Mouse (Mus musculus) cerebellum, adult 2 months (tissue): ENCODE results near the gene Ralgapb.

Experiments
- CTCF ChIP-seq: fragments of 200-500 bp; IDR thresholded peaks from 2 replicates; pipeline ENCODE4 v1.5.1; 2011; ENCODE audit warnings: low read depth, mild to moderate bottlenecking, control low read depth, low read length, moderate library complexity, borderline replicate concordance; ENCODE audit not compliant: insufficient read depth
- POLR2A ChIP-seq: fragments of 200-500 bp; IDR thresholded peaks from 2 replicates; pipeline ENCODE4 v1.6.1; 2011; ENCODE audit warnings: low read length, control low read depth, borderline replicate concordance; ENCODE audit not compliant: insufficient read depth

- TF ChIP-seq POLR2A (no peak), CTCF (no peak)
Measured at GRCm38 (mm10) chr2:158457610-158458009, 48.0 kb downstream of the Ralgapb start.
